Mouse (Mus musculus): Measurements from ENCODE around the gene Tssc4. TPM values are rescaled to one million over a fixed set of nuclear protein-coding genes. Genes with fewer than 3 reads are reported as not detected.

The Tssc4 gene
- total and polyA plus RNA-seq, 3 experiments = 44.1 to 55.1 (median 49.8) TPM

DNA sequence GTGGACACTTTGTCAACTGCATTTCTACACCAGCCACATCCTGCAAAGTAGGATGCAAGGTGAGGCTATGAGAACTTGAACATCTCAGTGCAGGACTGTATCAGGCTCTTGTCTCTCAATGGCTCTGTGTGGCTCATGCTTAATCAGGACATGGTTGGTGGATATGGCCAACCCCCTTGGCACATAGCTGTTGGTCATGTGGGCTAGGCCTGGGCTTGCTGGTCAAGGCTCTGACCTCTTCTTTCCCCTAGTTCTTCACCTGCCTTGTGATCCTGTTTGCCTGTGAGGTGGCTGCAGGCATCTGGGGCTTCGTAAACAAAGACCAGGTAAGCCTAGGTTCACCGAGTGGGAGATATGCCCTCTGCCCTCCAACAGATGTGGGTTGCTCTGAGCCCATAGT lies 3.4 kb upstream of the Tssc4 start:
- in situ Hi-C loops (cut with MboI; ENCODE audit: low pct_ligation_motif_present, low pct_unique_long_range_greater_than_20kb, low sequenced_read_pairs) = loop anchor here (5.0 kb wide), 1 partner anchor 58 kb away; the partner anchor contains the start of gene Tspan32
- Histone ChIP-seq H3K79me2 (replicated peaks; ENCODE audit: control insufficient read depth, extremely low read depth, insufficient read depth, poor library complexity, severe bottlenecking) (peaks cover 29% of the 10 kb centered on the region), H3K27ac (ENCODE audit: insufficient read depth, low read depth) (no peak overlapping the region), H3K4me2 (ENCODE audit: insufficient read depth, low read depth, poor library complexity, severe bottlenecking) (no peak overlapping the region), H3K4me1 (ENCODE audit: control insufficient read depth in 1 of 2, insufficient read depth in 2 of 2) (peaks cover 8 to 31% of the 10 kb centered on the region in 2 experiments), H3K9ac (ENCODE audit: insufficient read depth, low read depth) (no peak overlapping the region), H3K4me3 (replicated peaks in 1 of 3; ENCODE audit: low read depth in 2 of 3, low read length in 2 of 3, poor library complexity in 1 of 3) (no peak overlapping the region), H3K36me3 (replicated peaks in 1 of 2; ENCODE audit: control insufficient read depth in 1 of 2, insufficient read depth in 1 of 2, low read length in 1 of 2) (peaks cover 69 to 87% of the 10 kb centered on the region in 2 experiments), H3K27me3 (replicated peaks) (no peaks in the 10 kb centered on the region), H3K9me3 (replicated peaks; ENCODE audit: low read length) (no peaks in the 10 kb centered on the region)
- no peak for TF ChIP-seq MAZ (IDR thresholded peaks at IDR 0.05; ENCODE audit: low read depth, low read length)
- no peak for TF ChIP-seq USF2 (conservative IDR thresholded peaks at IDR 0.05; ENCODE audit: low read depth, low read length)
- no peak for TF ChIP-seq SIN3A (IDR thresholded peaks at IDR 0.05; ENCODE audit: low read length)
- no peak for TF ChIP-seq ELF1 (IDR thresholded peaks at IDR 0.05; ENCODE audit: low read depth, low read length)
- TF ChIP-seq USF1 (IDR thresholded peaks at IDR 0.05; ENCODE audit: low read depth, low read length) = no peak
- TF ChIP-seq NRF1 (IDR thresholded peaks at IDR 0.05; ENCODE audit: low read depth, low read length) = no peak
- TF ChIP-seq GABPA (IDR thresholded peaks at IDR 0.05; ENCODE audit: insufficient replicate concordance, low read depth, low read length) = no peak
- no peak for TF ChIP-seq TBP (conservative IDR thresholded peaks at IDR 0.05; ENCODE audit: low read depth, low read length)
- TF ChIP-seq RAD21 (IDR thresholded peaks at IDR 0.05; ENCODE audit: low read depth, low read length) = no peak
- TF ChIP-seq JUND (conservative IDR thresholded peaks at IDR 0.05; ENCODE audit: low read depth, low read length) = no peak
- TF ChIP-seq ZKSCAN1 (IDR thresholded peaks at IDR 0.05; ENCODE audit: borderline replicate concordance, low read depth, low read length) = no peak
- dilution Hi-C loops (cut with MboI; ENCODE audit: extremely low pct_ligation_motif_present, extremely low pct_unique_long_range_greater_than_20kb, low sequenced_read_pairs) = no loop called here
- DNase-seq (ENCODE audit: extremely low read depth) = no peak

DNA sequence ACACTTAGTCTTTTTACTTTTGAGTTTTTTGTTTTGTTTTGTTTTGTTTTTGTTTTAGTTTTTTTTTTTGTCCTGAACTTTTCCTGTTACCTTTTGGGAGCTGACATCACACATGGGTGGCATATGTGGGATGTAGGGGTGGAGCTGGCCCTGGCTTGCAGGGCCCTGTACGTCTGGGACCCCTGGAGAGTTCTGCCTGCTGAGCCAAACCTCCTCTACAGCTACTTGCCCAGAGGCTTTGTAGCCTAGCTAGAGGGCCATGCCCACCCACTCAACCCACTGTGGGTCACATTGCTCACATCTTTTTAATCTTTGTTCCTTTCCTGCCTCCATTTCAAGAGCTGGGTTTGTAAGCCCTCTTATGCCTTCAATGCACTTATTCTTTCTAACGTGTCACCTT lies 1.6 kb upstream of the Tssc4 start:
- Histone ChIP-seq H3K27ac (ENCODE audit: insufficient read depth, low read depth) (no peak overlapping the region), H3K9me3 (replicated peaks; ENCODE audit: low read length) (no peaks in the 10 kb centered on the region), H3K4me1 (ENCODE audit: control insufficient read depth in 1 of 2, insufficient read depth in 2 of 2) (peaks cover 7 to 31% of the 10 kb centered on the region in 2 experiments), H3K27me3 (replicated peaks) (no peaks in the 10 kb centered on the region), H3K36me3 (replicated peaks in 1 of 2; ENCODE audit: control insufficient read depth in 1 of 2, insufficient read depth in 1 of 2, low read length in 1 of 2) (peaks cover 56 to 87% of the 10 kb centered on the region in 2 experiments), H3K79me2 (replicated peaks; ENCODE audit: control insufficient read depth, extremely low read depth, insufficient read depth, poor library complexity, severe bottlenecking) (peaks cover 17% of the 10 kb centered on the region), H3K4me2 (ENCODE audit: insufficient read depth, low read depth, poor library complexity, severe bottlenecking) (no peak overlapping the region), H3K9ac (ENCODE audit: insufficient read depth, low read depth) (no peak overlapping the region), H3K4me3 (replicated peaks in 1 of 3; ENCODE audit: low read depth in 2 of 3, low read length in 2 of 3, poor library complexity in 1 of 3) (no peak overlapping the region)
- in situ Hi-C loops (cut with MboI; ENCODE audit: low pct_ligation_motif_present, low pct_unique_long_range_greater_than_20kb, low sequenced_read_pairs) (loop anchor here (5.0 kb wide), 1 partner anchor 60 kb away; the partner anchor contains the start of gene Tspan32), dilution Hi-C loops (cut with MboI; ENCODE audit: extremely low pct_ligation_motif_present, extremely low pct_unique_long_range_greater_than_20kb, low sequenced_read_pairs) (no loop called here)
- TF ChIP-seq SIN3A (IDR thresholded peaks at IDR 0.05; ENCODE audit: low read length) (no peak), E2F4 (IDR thresholded peaks at IDR 0.05; ENCODE audit: insufficient replicate concordance, low read depth, low read length) (no peak), KAT2A (IDR thresholded peaks at IDR 0.05; ENCODE audit: insufficient replicate concordance, low read length) (no peak), CHD2 (IDR thresholded peaks at IDR 0.05; ENCODE audit: low read length) (no peak), ZMIZ1 (IDR thresholded peaks at IDR 0.05; ENCODE audit: low read depth, low read length) (no peak), ELF1 (IDR thresholded peaks at IDR 0.05; ENCODE audit: low read depth, low read length) (no peak)
- DNase-seq (ENCODE audit: extremely low read depth) = no peak
